Mouse (Mus musculus) ES-E14 (cell line): ENCODE data around the gene Gm38655.
"Not testable (repeated sequence)": the region's sequence is repeated elsewhere in the genome, so short reads cannot be mapped to it uniquely, and the experiment has no call there.

Source experiments
- HCFC1 ChIP-seq: IDR thresholded peaks from 2 replicates; pipeline ENCODE4 v1.6.1; 2012; ENCODE audit warnings: low read length, inconsistent platforms, borderline replicate concordance; ENCODE audit not compliant: insufficient read depth
- ZC3H11A ChIP-seq: IDR thresholded peaks from 2 replicates; pipeline ENCODE4 v1.6.1; 2012; ENCODE audit warnings: low read depth, mild to moderate bottlenecking, inconsistent platforms, low read length, borderline replicate concordance

GRCm38 (mm10) chr17:25222504-25222940 is 47.3 kb upstream of the Gm38655 start:
- not testable (repeated sequence) for TF ChIP-seq ZC3H11A, HCFC1
